Mouse (Mus musculus) thymus, postnatal 4 days (tissue): ENCODE measurements around the gene Etl4.
A peak's percentile ranks its signal among the peaks of the same experiment; 100 is the strongest.

ENCODE experiments used
- DNase-seq: peaks from one replicate; pipeline ENCODE4 v3.0.0; 2021

Etl4 gene

GRCm38 (mm10) chr2:20774462-20774861 is 864.9 kb downstream of the Etl4 start:
- no peak for DNase-seq

- DNase-seq, result no peak
Observed at GRCm38 (mm10) chr2:20776171-20776704, 866.7 kb downstream of the Etl4 start.

GRCm38 (mm10) chr2:20777931-20778330 is 868.4 kb downstream of the Etl4 start:
- DNase-seq, result peak; percentile 13

GRCm38 (mm10) chr2:20779484-20780381 is 870.2 kb downstream of the Etl4 start:
- DNase-seq, result peak; percentile 46

DNA sequence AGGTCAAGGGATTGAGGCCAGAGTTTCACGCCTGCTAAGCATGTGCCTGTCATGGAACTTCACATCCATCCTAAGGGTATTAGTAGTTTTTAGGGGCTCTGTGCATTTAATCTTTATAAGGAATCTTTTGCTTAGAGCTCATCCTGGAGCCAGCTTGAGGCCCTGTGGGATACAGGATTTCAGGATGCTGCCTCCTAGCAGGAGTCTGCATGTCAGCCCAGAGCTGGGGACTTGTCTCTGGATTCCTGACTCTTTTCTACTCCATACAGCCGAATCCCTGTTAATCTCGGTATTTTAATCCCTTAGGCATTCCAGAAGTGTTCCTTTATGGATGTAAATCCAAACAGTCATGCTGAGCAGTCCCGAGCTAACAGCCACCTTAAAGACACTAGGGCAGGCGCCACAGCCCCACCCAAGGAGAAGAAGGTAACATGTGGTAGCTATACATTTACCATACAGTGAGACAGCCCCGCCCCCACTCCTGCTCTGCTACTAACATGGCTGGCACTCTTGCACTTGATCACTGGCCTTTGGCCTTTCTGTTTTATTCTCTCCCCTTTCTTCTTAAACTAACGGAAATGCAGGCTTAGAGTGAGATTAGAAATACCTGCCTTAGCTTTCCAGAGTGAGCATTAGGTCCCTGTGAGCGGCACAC is 891.8 kb downstream of the Etl4 start:
- no peak for DNase-seq

DNA sequence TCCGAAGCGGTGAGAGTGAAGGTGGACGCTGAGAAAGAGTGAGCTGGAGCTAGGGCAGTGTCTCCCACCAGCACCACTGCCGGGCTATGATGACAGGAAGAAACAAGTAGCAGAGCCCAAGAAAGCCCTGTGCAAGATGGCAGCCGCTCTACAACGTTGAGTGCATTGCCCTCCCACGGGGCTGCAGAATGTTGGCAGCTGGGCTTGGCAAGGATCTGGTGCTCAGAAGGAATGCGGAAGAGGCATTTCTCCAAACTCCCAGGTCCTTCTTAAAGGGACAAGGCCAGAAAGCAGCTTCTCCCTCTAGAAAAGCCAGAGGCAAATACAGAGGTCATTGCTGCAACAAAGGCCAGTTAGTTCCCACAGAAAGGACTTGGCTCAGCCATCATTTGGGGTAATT is 901.9 kb downstream of the Etl4 start:
- DNase-seq, result no peak

- peak; percentile 20 for DNase-seq
Observed at GRCm38 (mm10) chr2:20813986-20814385, 904.4 kb downstream of the Etl4 start.

- no peak for DNase-seq
Observed at GRCm38 (mm10) chr2:20818226-20818625, 908.6 kb downstream of the Etl4 start.

DNA sequence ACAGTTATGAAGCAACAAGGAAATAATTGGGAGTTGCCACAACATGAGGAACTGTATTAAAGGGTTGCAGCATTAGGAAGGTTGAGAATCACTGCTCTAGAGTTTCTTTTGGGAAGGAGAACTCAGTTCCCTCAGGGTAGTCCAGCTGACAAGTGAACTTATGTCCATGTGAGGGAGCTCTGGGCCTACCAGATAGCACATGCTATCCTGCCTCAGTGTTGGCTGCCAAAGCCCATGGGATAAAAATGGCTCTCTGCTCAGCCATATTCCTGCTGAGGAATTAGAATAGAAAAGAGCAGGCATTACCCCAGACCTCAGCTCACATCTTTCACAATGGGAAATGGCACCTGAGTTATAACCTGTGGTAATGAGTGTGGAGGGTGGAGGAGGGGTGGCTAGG is 916.7 kb downstream of the Etl4 start:
- DNase-seq, result no peak

DNA sequence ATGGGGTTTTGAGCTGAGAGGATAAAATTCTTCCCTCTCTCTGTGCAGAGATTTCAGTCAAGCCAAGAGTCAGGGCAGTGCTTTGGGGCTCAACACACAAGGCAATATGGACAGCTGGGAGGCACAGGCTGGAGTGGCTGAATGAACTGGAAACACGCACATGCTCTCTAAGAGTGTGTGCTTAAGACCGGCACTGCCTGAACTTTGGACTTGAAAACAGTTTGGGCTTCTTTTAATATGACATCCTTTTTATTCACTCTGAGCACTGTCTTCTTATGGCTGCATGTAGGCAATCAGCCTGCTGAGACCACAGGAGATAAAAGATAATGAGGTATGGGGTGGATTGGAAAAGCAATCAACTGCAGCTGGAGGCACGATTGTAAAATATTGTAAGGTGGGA is 921.3 kb downstream of the Etl4 start:
- DNase-seq, result no peak

DNA sequence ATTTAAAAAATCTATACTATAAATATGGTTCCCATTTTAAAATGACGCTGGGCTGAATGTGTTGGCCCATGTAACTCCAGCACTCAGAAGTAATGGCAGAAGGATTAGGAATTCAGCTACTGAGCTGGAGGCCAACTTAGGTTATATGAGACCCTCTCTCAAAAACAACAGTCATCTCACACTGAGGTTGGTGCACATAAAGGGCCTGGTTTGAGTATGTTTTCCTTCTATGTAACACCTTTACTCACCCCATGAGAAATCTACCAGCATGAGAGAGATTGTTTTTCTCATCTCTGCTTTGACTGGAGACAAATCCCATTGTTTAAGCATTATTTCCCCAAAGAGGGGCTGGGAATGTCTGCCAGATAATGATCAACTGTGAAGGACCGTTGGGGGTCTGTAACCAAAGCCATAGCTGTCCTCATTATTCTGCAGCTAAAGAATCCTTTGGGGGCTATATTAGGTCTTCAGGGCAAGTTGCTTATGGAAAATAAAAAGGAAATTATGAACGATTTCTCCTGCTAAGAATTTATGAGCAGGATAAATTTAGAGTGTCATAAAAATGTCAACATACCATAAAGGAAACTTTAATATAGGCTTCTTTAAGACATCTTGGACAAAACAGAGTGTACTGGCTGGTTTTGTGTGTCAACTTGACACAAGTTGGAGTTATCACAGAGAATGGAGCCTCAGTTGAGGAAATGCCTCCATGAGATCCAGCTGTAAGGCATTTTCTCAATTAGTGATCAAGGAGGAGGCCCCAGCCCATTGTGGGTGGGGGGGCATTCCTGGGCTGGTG is 922.2 kb downstream of the Etl4 start:
- no peak for DNase-seq

DNA sequence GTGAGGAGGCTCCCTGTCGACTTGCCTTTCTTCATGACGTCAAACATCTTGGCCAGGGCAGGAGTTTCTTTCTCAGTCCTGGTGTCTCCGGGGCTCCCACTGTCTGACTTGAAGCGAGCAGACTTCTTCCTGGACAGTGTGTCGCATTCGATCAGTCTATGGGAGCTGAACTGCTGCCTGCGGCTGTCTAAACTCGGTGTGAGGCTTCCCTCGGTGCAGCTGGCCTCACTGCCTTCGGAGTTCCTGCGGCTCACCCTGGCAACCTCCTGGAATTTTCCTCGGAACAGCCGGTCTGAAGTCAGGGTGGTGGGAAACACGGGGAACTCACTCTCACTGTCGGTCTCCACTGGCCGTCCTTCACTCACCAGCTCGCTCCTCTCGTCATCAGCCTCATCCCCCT is 939.8 kb downstream of the Etl4 start:
- no peak for DNase-seq
